Mouse (Mus musculus): Measurements from ENCODE around the gene Drosha. TPM values are rescaled to one million over a fixed set of nuclear protein-coding genes. Genes with fewer than 3 reads are reported as not detected.
"Not testable (repeated sequence)": the region's sequence is repeated elsewhere in the genome, so short reads cannot be mapped to it uniquely, and the experiment has no call there.

Gene Drosha
- polyA plus RNA-seq, 1 experiment from 2014 or later = 19.8 TPM

DNA sequence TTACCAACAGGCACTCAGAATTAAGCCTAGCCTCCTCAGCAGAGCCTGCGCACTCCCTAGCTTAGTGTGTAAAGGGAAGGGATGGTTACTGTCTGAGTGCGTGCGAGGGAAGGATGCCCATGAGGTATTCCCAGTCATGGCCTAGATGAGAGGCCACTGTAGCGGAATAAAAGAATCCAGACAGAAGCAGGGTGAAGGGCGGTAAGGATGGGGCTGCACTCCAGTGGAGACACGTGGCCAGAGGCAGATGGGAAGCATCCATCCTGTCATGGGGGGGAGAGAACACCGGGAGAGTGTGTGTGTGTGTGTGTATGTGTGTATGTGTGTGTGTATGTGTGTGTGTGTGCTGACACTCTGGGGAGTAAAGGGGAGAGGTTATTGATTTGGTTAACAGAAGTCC, 86.5 kb downstream of the Drosha start:
- H3K36me3 ChIP-seq = peaks cover 13% of the 10 kb centered on the region
- no peak overlapping the region for H3K9ac ChIP-seq
- WGBS = 82% methylated on average over 7 of the region's 7 CpGs
- H3K27ac ChIP-seq = no peak overlapping the region
- no peaks in the 10 kb centered on the region for H3K9me3 ChIP-seq (replicated peaks)
- ATAC-seq (replicated peaks; ENCODE audit: insufficient number of reproducible peaks, insufficient read depth, low FRiP score, low read depth) = no peak
- H3K4me2 ChIP-seq = no peak overlapping the region
- H3K4me3 ChIP-seq = no peak overlapping the region
- no peaks in the 10 kb centered on the region for H3K27me3 ChIP-seq
- H3K4me1 ChIP-seq (replicated peaks) = peaks cover 9% of the 10 kb centered on the region

DNA sequence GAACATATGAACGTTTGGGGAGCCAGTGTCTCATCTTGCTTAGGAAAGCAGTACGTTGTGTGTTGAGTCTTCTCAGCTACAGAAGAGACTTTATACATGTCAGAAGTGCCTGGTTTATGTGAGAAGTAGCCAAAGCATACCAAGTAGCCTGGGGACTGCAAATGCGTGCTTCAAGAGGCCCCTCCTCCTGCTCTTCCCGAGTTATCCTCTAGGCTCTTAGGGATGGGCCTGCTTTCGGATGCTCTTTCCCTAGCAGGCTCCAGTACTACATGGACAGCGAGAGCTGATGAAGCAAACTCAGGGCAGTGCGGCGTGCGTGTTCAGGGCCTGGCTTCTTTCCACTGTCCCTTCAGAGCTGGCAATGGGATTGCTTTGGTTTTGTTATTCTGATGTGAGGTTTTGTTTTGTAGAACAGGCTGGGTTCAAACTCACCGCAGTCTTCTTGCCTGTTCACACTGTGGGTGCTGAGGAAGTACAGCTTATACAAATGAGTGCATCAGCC, 91.8 kb downstream of the Drosha start:
- no peak overlapping the region for H3K27ac ChIP-seq
- H3K27me3 ChIP-seq = no peaks in the 10 kb centered on the region
- H3K9me3 ChIP-seq (replicated peaks) = no peaks in the 10 kb centered on the region
- H3K36me3 ChIP-seq = peaks cover 29% of the 10 kb centered on the region
- no peak for ATAC-seq (replicated peaks; ENCODE audit: insufficient number of reproducible peaks, insufficient read depth, low FRiP score, low read depth)
- no peak overlapping the region for H3K9ac ChIP-seq
- WGBS = 76% methylated on average over 10 of the region's 10 CpGs
- H3K4me1 ChIP-seq (replicated peaks) = no peaks in the 10 kb centered on the region
- no peak overlapping the region for H3K4me3 ChIP-seq
- H3K4me2 ChIP-seq = no peak overlapping the region

DNA sequence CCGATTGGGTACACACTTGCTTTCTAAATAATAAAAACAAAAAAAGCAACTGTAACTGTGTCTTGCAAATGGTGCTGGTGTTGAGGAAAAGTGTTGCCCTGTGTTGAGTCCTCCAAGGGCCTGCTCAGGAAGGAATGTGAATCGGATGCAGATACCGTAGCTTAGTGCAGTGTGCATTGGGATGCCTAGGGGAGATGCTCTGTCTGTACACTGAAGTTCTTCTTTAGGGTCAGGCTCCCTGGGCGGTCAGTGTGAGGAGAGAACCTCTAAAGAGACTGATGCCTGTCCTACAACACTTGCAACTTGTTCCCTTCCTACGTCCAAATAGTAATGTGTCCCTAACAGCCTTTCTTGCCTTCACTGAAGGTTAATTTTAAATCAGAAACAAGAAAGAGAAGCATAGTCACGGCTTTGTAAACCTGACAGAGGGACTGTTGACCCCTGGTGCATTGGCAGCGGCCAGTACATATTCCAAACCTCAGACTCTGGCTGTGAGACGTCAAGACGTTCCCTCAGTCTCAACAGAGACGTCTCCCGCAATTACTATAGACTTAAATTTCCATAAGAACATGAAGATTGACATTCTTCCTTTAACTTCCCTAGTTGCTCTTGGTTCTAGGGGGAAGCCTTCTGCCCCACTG, 94.8 kb downstream of the Drosha start:
- 90% methylated on average over 11 of the region's 11 CpGs for WGBS
- H3K36me3 ChIP-seq = peaks cover 35% of the 10 kb centered on the region
- not testable (repeated sequence) for H3K4me2 ChIP-seq

DNA sequence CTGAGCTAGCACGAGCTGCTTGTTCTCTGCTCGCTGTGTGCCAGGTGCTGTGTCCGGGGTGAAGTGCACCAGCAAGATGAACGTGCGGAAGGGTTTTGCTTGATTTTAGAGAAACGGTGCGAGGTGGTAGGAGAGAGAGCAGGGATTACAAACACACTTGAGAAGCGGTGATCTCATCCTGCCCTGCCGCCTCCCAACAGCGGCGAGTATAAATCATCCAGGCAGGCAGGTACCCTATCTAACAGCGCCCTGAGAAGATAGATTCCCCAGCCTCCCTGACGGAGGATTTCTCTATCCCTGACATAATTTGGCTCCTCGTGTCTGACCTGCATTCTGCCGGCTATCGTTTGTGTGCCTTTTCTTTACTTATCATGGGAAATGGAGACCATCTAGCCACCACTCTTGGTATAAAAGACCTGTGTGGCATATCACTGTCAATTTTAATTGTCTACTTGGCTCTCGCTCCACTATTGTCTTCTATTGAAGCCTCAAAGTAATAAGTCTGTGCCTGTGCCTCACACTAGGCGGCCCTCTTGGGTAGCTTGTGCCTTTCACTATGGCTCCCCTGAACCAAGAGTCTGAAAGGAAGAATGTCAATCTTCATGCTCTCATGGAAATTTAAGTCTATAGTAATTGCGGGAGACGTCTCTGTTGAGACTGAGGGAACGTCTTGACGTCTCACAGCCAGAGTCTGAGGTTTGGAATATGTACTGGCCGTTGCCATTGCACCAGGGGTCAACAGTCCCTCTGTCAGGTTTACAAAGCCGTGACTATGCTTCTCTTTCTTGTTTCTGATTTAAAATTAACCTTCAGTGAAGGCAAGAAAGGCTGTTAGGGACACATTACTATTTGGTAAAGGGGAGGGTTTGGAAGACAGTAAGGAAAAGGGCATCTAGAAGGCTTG, 95.6 kb downstream of the Drosha start:
- WGBS = 89% methylated on average over 24 of the region's 24 CpGs
- no peak overlapping the region for H3K4me3 ChIP-seq
- H3K27ac ChIP-seq = no peak overlapping the region
- H3K9me3 ChIP-seq (replicated peaks) = no peaks in the 10 kb centered on the region
- no peak overlapping the region for H3K4me2 ChIP-seq
- peaks cover 37% of the 10 kb centered on the region for H3K36me3 ChIP-seq
- H3K9ac ChIP-seq = no peak overlapping the region
- H3K27me3 ChIP-seq = no peaks in the 10 kb centered on the region
- no peak for ATAC-seq (replicated peaks; ENCODE audit: insufficient number of reproducible peaks, insufficient read depth, low FRiP score, low read depth)
- H3K4me1 ChIP-seq (replicated peaks) = no peaks in the 10 kb centered on the region

More for the DNA sequence above, 94.8 kb downstream of the Drosha start:
- H3K9ac ChIP-seq; H3K27me3 ChIP-seq; H3K4me1 ChIP-seq (replicated peaks); H3K27ac ChIP-seq; ATAC-seq (replicated peaks; ENCODE audit: insufficient number of reproducible peaks, insufficient read depth, low FRiP score, low read depth); H3K9me3 ChIP-seq (replicated peaks); H3K4me3 ChIP-seq: not testable (repeated sequence)

DNA sequence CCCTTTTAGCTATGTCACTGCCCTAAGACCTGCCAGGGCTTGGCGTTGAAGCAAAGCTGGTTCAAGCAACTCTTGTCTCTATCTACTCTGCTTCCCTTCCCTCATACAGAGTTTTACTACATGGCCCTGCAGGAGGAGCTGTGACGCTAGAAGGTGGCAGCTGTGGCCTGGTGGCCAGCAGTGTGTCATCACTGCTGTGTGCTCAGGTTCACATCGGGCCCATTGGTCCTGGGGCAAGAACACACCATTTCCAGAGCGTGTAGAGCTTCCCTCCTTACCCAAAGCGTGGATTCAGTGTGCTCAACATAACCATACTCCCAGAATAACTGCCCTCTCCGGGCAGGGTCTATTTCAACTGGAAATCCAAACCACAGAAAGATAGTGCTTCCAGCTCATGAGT, 97.3 kb downstream of the Drosha start:
- Histone ChIP-seq H3K4me2 (no peak overlapping the region), H3K27me3 (no peaks in the 10 kb centered on the region), H3K9me3 (replicated peaks) (no peaks in the 10 kb centered on the region), H3K36me3 (peaks cover 40% of the 10 kb centered on the region), H3K4me3 (no peak overlapping the region), H3K27ac (no peak overlapping the region), H3K9ac (no peak overlapping the region), H3K4me1 (replicated peaks) (no peaks in the 10 kb centered on the region)
- ATAC-seq (replicated peaks; ENCODE audit: insufficient number of reproducible peaks, insufficient read depth, low FRiP score, low read depth) = no peak
- 91% methylated on average over 6 of the region's 6 CpGs for WGBS

DNA sequence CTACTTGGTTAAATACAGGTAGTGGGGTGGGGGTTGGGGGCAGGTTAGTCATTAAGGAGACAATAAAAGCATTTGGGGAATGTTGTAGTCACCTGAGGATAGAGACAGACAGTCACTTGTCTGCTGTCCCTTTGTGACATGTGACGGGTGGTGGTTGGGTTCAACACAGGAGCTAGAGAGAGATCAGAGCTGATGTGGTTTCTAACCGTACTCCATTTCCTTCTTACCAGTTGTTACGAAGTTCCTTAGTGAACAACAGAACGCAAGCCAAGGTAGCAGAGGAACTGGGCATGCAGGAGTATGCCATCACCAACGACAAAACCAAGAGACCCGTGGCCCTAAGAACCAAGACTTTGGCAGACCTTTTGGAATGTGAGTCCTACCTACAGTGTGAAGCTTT, 99.2 kb downstream of the Drosha start:
- Histone ChIP-seq H3K9ac (no peak overlapping the region), H3K9me3 (replicated peaks) (no peaks in the 10 kb centered on the region), H3K4me3 (no peak overlapping the region), H3K27me3 (no peaks in the 10 kb centered on the region), H3K36me3 (peaks cover 36% of the 10 kb centered on the region), H3K27ac (no peak overlapping the region), H3K4me2 (no peak overlapping the region), H3K4me1 (replicated peaks) (no peaks in the 10 kb centered on the region)
- WGBS = 87% methylated on average over 6 of the region's 6 CpGs
- ATAC-seq (replicated peaks; ENCODE audit: insufficient number of reproducible peaks, insufficient read depth, low FRiP score, low read depth) = no peak

DNA sequence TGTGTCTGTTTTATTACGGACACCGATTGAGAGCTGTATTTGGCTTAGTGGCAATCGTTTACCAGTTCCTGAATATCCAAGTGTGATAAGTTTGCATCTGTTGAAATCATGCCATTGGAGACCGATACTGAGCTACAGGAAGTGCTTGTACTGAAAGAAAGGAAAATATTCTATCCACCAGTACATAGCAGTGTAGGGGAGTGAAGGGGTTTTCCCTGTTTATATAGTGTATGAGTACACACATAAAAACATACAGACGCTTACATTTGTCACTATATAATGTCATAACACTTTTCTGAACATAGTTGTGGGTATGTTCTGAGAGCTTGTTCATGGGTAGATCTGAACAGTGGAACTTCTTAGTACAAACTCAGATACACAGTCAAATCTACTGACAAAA, 106.9 kb downstream of the Drosha start:
- peaks cover 23% of the 10 kb centered on the region for H3K36me3 ChIP-seq
- no peak overlapping the region for H3K9ac ChIP-seq
- H3K4me1 ChIP-seq (replicated peaks) = peaks cover 4% of the 10 kb centered on the region
- 81% methylated on average over 5 of the region's 5 CpGs for WGBS
- no peak overlapping the region for H3K27ac ChIP-seq
- ATAC-seq (replicated peaks; ENCODE audit: insufficient number of reproducible peaks, insufficient read depth, low FRiP score, low read depth) = no peak
- H3K4me2 ChIP-seq = no peak overlapping the region
- H3K9me3 ChIP-seq (replicated peaks) = no peaks in the 10 kb centered on the region
- no peaks in the 10 kb centered on the region for H3K27me3 ChIP-seq
- no peak overlapping the region for H3K4me3 ChIP-seq

DNA sequence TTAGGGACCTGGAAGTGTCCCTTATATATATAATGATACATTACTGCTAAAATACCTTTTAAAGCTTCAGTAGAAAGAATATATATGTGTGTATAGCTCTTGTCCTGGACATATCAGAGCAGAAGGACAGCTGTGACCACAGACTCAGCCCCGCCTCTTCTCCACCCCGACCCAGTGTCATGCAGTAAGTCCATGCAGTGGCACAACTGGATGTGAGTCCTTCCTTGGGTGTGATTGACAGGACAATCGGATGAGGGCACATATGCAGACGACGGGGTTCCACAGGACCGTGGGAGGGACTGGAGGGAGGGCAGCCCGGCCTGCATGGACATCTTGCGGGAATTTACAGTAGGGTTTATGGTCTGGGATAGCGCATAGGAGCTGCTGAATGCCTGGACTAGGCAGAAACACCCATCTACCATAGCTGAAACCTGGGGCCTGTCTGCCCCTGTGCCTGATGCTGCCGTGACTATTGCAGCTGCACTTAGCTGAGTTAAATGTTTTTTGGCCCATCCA, 111.7 kb downstream of the Drosha start:
- Histone ChIP-seq H3K9ac (no peak overlapping the region), H3K4me3 (no peak overlapping the region), H3K9me3 (replicated peaks) (no peaks in the 10 kb centered on the region), H3K4me1 (replicated peaks) (peaks cover 4% of the 10 kb centered on the region), H3K4me2 (no peak overlapping the region), H3K27ac (no peak overlapping the region), H3K27me3 (no peaks in the 10 kb centered on the region), H3K36me3 (0 out of 2 replicates have a peak, but pooled peaks cover 4% of the 10 kb centered on the region)
- 92% methylated on average over 10 of the region's 10 CpGs for WGBS
- no peak for ATAC-seq (replicated peaks; ENCODE audit: insufficient number of reproducible peaks, insufficient read depth, low FRiP score, low read depth)

DNA sequence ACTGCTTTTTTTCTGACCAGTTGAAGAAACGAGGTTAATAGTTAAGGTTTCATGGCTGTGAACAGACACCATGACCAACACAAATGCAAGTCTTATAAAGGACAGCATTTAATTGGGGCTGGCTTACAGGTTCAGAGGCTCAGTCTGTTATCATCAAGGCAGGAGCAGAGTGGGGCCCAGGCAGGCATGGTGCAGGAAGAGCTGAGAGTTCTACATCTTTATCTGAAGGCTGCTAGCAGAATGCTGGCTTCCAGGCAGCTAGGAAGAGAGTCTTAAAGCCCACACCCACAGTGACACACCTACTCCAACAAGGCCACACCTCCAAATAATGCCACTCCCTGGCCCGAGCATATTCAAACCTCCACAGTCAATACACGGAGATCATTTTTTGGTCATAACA, 112.7 kb downstream of the Drosha start:
- not testable (repeated sequence) for H3K27ac ChIP-seq; H3K9ac ChIP-seq; H3K36me3 ChIP-seq; H3K4me3 ChIP-seq; H3K4me1 ChIP-seq (replicated peaks); ATAC-seq (replicated peaks; ENCODE audit: insufficient number of reproducible peaks, insufficient read depth, low FRiP score, low read depth); H3K4me2 ChIP-seq; H3K9me3 ChIP-seq (replicated peaks); H3K27me3 ChIP-seq
- WGBS = 81% methylated on average over 3 of the region's 3 CpGs

DNA sequence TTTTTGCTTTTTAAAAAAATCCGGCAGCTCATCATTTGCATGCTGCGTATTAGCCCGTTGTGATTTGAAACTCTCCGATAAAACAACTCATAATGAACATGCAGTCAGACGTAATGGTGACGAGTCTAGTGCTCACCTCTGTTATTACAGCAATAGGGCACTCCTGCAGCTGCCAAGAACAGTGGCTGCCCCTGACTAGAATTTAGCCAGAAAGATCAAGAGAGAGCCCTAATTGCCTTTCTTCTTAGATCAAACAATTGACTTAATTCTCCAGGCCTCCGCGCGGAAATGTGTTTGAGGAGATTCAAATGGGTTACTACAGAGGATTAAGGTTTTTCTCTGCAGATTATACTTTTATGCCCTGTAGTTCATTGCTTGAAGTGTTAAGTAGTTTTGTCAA, 116.5 kb downstream of the Drosha start:
- Histone ChIP-seq H3K27me3 (no peaks in the 10 kb centered on the region), H3K9me3 (replicated peaks) (no peaks in the 10 kb centered on the region), H3K4me1 (replicated peaks) (no peaks in the 10 kb centered on the region), H3K27ac (no peak overlapping the region), H3K9ac (no peak overlapping the region), H3K4me2 (no peak overlapping the region), H3K36me3 (no peaks in the 10 kb centered on the region), H3K4me3 (no peak overlapping the region)
- no peak for ATAC-seq (replicated peaks; ENCODE audit: insufficient number of reproducible peaks, insufficient read depth, low FRiP score, low read depth)
- WGBS = 74% methylated on average over 9 of the region's 9 CpGs

DNA sequence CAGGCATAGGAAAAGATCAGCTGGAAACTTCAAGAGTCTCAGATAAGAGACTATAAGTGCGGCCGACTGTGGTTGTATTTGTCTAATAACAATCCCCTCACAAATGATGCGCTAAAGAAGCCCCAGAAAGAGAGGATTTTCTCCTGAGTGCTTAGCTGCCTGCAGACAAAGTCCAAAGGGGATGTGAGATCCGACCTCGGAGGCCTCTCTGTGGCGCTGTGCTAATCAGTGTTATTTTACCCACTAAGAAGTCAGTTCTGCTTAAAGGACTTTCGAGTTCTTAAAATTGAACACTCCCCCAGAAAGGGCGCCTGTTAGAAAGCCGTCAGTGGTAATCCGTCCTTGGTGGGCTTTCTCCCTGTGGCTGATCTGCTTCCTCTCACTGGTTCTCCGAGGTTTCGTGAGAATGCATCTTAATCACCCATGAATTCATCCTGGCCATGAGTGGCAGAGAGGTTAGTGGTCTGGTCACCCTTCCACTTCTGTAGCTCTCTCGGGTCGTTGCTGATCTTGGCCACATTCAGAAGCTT, 117.1 kb downstream of the Drosha start:
- WGBS = 43% methylated on average over 14 of the region's 14 CpGs
- no peaks in the 10 kb centered on the region for H3K36me3 ChIP-seq
- H3K27me3 ChIP-seq = no peaks in the 10 kb centered on the region
- no peak overlapping the region for H3K4me3 ChIP-seq
- H3K4me2 ChIP-seq = no peak overlapping the region
- no peak overlapping the region for H3K9ac ChIP-seq
- ATAC-seq (replicated peaks; ENCODE audit: insufficient number of reproducible peaks, insufficient read depth, low FRiP score, low read depth) = no peak
- no peaks in the 10 kb centered on the region for H3K4me1 ChIP-seq (replicated peaks)
- H3K27ac ChIP-seq = no peak overlapping the region
- H3K9me3 ChIP-seq (replicated peaks) = no peaks in the 10 kb centered on the region

Measured in heart, embryonic 15.5 days (tissue).